Mouse (Mus musculus) ES-E14 (cell line): Measurements from ENCODE around the gene Sdf4. TPM values are rescaled to one million over a fixed set of nuclear protein-coding genes. Genes with fewer than 3 reads are reported as not detected.

Experiments used
- DNase-seq: peaks from one replicate; pipeline ENCODE4 v3.0.0-alpha.2; 2013; ENCODE audit warnings: low read depth, low spot score
- H3K27ac ChIP-seq: 2 replicates; pipeline ENCODE4 v1.5.1; 2012; ENCODE audit warnings: low read depth, mild to moderate bottlenecking, low read length, moderate library complexity, mixed read lengths; ENCODE audit not compliant: poor library complexity, insufficient read depth, severe bottlenecking
- H3K36me3 ChIP-seq: 2 replicates; pipeline ENCODE4 v1.6.1; 2012; ENCODE audit warnings: mild to moderate bottlenecking, low read length, moderate library complexity, mixed read lengths; ENCODE audit not compliant: control insufficient read depth, poor library complexity, insufficient read depth, severe bottlenecking
- H3K4me1 ChIP-seq, 2 experiments: fragments of 150-350 bp in 1 of 2; sonication (generic) in 1 of 2; 2 replicates each; pipeline ENCODE4 v1.6.1; 2012; ENCODE audit warnings: low read length in 2 of 2, mild to moderate bottlenecking in 1 of 2, mixed read lengths in 1 of 2; ENCODE audit not compliant: control insufficient read depth in 2 of 2, insufficient read depth in 2 of 2, poor library complexity in 1 of 2
- H3K4me3 ChIP-seq, 2 experiments: fragments of 150-350 bp in 1 of 2; sonication (generic) in 1 of 2; 2 replicates each; pipeline ENCODE4 v1.5.1; 2012; ENCODE audit warnings: low read length in 2 of 2, low read depth in 1 of 2, mild to moderate bottlenecking in 1 of 2, mixed read lengths in 1 of 2; ENCODE audit not compliant: insufficient read depth in 1 of 2, poor library complexity in 1 of 2, severe bottlenecking in 1 of 2
- H3K9ac ChIP-seq: 2 replicates; pipeline ENCODE4 v1.6.1; 2012; ENCODE audit warnings: low read depth, mild to moderate bottlenecking, low read length, mixed read lengths; ENCODE audit not compliant: poor library complexity, insufficient read depth, severe bottlenecking
- H3K9me3 ChIP-seq: fragments of 150-350 bp; sonication (generic); 2 replicates; pipeline ENCODE4 v1.6.1; 2012; ENCODE audit warnings: low read depth, mild to moderate bottlenecking, low read length; ENCODE audit not compliant: control insufficient read depth, insufficient read depth
- CHD2 ChIP-seq: IDR thresholded peaks from 2 replicates; pipeline ENCODE4 v1.6.1; 2014; ENCODE audit warnings: mild to moderate bottlenecking, low read depth, low read length, inconsistent platforms
- HCFC1 ChIP-seq: IDR thresholded peaks from 2 replicates; pipeline ENCODE4 v1.6.1; 2012; ENCODE audit warnings: low read length, inconsistent platforms, borderline replicate concordance; ENCODE audit not compliant: insufficient read depth
- MAFK ChIP-seq: IDR thresholded peaks from 2 replicates; pipeline ENCODE4 v1.6.1; 2014; ENCODE audit warnings: mild to moderate bottlenecking, low read depth, low read length, inconsistent platforms; ENCODE audit not compliant: insufficient read depth
- ZC3H11A ChIP-seq: IDR thresholded peaks from 2 replicates; pipeline ENCODE4 v1.6.1; 2012; ENCODE audit warnings: low read depth, mild to moderate bottlenecking, inconsistent platforms, low read length, borderline replicate concordance
- ZNF384 ChIP-seq: IDR thresholded peaks from 2 replicates; pipeline ENCODE4 v1.6.1; 2012; ENCODE audit warnings: low read depth, low read length, inconsistent platforms
- in situ Hi-C, 2 experiments: fragments of 600-800 bp; cut with MboI; formaldehyde crosslinking; loops; one replicate each; pipeline ENCODE4 v1.15.1; 2025; ENCODE audit warnings: low sequenced_read_pairs in 2 of 2, inconsistent platforms in 1 of 2; ENCODE audit not compliant: unreplicated experiment in 2 of 2
- total RNA-seq: library from RNA; depleted of rRNA; stranded (reverse); fragments of 300-350 nt; gene quantifications from 2 replicates; pipeline ENCODE4 v1.2.3, GENCODE M21; 2012

Gene Sdf4
- total RNA-seq, 1 experiment, result 176 TPM

DNA sequence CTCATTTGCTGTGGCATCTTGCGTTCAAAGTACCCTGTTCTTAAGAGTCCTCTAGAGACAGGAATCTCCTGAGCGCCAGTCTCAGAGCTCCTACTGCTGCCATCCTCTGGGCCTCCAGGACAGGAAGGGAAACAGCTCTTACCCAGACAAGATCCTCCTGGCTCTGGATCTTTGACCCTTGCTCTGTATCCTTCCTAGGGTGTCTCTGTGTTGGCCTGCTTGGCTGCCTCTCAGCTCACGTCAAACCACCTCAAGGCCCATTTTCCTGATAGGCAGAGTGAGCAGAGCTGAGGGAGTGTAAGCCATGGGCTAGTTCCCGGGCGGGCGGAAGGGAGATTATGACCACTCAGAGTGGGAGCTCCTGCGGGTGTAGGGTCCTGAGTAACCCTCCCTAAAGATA, 29.6 kb upstream of the Sdf4 start:
- peaks cover 0 to 8% of the 10 kb centered on the region in 2 experiments; a peak in 2 of 4 replicates for H3K4me1 ChIP-seq
- H3K9ac ChIP-seq, result no peak overlapping the region
- peaks cover 13% of the 10 kb centered on the region; the same call in 1 of the 2 replicates for H3K36me3 ChIP-seq
- TF ChIP-seq ZC3H11A (no peak), MAFK (no peak), CHD2 (no peak), ZNF384 (no peak), HCFC1 (no peak)
- in situ Hi-C loops, result no loop called here
- no peak overlapping the region; a peak in 1 of 4 replicates for H3K4me3 ChIP-seq
- H3K27ac ChIP-seq, result no peak overlapping the region
- no peak for DNase-seq
- no peaks in the 10 kb centered on the region for H3K9me3 ChIP-seq

DNA sequence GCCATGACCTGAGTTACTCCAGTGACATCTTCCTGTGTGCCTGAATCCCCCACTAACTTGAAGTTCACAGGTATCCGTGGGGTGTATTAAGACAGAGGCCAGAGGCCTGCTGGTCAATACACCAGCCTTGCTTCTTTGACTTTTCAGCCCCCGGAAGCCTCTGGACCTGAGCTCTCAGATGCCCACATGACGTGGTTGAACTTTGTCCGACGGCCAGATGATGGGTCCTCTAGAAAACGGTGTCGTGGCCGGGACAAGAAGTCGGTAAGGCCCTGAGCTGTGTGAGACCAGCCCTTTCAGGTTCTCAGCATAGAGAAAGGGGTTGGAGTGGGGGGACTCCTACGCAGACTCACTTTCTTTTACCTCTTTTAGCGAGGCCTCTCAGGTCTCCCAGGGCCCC, 28.3 kb upstream of the Sdf4 start:
- in situ Hi-C loops, result no loop called here
- TF ChIP-seq ZNF384 (no peak), ZC3H11A (no peak), MAFK (no peak), HCFC1 (no peak), CHD2 (no peak)
- no peak overlapping the region for H3K27ac ChIP-seq

DNA sequence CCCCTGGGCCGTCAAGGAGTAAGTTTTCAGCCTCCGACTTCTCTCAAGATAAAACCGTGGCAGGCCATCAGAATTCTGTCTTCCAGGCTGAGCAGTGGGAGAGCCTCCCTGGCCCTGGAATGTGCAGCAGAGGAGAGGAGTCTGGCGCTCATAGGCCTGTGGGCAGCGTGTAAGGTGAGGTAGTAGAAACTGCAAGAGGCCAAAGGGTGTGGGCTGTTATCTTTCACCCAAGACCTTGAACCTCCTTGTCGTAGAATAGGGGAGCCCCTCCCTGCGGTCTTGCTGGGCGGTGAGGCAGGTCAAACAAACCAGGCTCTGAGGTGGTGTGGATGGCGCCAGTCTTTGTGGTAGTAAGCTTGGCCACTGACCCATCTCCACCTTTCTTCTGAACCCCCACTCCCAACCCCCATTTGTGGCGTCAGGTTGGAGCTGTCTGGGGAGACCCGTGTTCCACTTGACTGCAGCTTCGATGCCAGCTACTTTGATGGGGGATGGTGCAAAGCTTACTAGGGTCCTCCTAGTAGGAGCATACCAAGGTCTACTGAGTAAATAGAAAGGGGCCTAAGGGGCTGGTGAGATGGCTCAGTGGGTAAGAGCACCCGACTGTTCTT, 23.5 kb upstream of the Sdf4 start:
- Histone ChIP-seq H3K9ac (no peak overlapping the region), H3K4me3 (no peak overlapping the region), H3K9me3 (no peaks in the 10 kb centered on the region), H3K27ac (no peak overlapping the region), H3K36me3 (peaks cover 11% of the 10 kb centered on the region; the same call in 1 of the 2 replicates), H3K4me1 (peaks cover 0 to 4% of the 10 kb centered on the region in 2 experiments; a peak in 1 of 4 replicates)
- in situ Hi-C loops, result no loop called here
- no peak for DNase-seq
- TF ChIP-seq MAFK, result no peak
- no peak for TF ChIP-seq ZNF384
- no peak for TF ChIP-seq CHD2
- no peak for TF ChIP-seq ZC3H11A
- no peak for TF ChIP-seq HCFC1

More for the DNA sequence above, 28.3 kb upstream of the Sdf4 start:
- Histone ChIP-seq H3K9me3 (no peaks in the 10 kb centered on the region), H3K36me3 (peaks cover 11% of the 10 kb centered on the region; the same call in 1 of the 2 replicates), H3K4me3 (no peak overlapping the region), H3K9ac (no peak overlapping the region), H3K4me1 (peaks cover 0 to 12% of the 10 kb centered on the region in 2 experiments; a peak in 2 of 4 replicates)
- no peak for DNase-seq

DNA sequence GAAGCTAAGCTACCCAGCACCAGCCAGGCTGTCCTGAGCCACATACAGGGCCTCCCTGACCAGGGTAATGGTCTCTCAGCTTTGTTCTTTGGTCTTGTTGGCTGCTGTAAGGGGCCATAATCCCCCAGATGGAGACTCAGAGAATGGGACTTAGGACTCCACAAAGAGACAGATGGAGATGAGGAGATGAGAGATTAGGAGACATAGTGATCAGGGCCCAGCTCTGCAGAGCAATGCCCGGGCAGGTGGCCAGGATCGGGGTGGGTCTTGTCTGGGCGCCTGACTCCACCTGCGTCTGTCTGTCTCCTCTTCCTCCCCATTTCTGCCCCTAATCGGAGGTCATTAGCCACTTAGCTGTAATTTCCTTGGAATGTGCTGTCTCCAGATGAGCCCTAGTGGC, 22.4 kb upstream of the Sdf4 start:
- Histone ChIP-seq H3K36me3 (peaks cover 4% of the 10 kb centered on the region; the same call in 1 of the 2 replicates), H3K4me1 (peaks cover 0 to 4% of the 10 kb centered on the region in 2 experiments; a peak in 1 of 4 replicates)
- in situ Hi-C loops, result no loop called here

More for the DNA sequence above, 22.4 kb upstream of the Sdf4 start:
- Histone ChIP-seq H3K4me3 (no peak overlapping the region), H3K9ac (no peak overlapping the region), H3K27ac (no peak overlapping the region), H3K9me3 (no peaks in the 10 kb centered on the region)
- no peak for DNase-seq
- TF ChIP-seq HCFC1 (no peak), ZNF384 (no peak), CHD2 (no peak), MAFK (no peak), ZC3H11A (no peak)
